In the genomic region with DNA sequence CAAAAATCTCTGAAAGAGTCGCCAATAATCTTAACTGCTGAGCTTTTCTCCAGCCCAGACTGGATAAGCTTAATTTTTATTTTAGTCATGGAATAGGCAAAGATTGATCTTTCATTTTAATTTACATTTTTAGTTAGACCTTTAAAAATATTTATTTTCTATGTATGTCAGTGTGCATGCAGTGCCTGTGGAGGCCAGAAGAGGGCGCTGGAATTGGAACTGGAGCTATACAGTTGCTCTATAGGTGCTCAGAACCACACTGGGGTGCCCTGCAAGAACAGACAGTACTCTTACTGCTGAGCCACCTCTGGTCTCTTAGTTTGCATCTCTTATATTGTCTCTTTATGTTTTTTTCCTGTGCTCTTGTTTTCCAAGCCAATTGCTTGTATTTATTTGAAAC, we compare ENCODE assay signal across 11 mouse cellular contexts. TPM values are rescaled to one million over a fixed set of nuclear protein-coding genes. Genes with fewer than 3 reads are reported as not detected.
A peak's percentile ranks its signal among the peaks of the same experiment; 100 is the strongest.
DNase-seq lines count a peak whose midpoint lies in the region; ATAC-seq and TF ChIP-seq lines count a peak whose summit lies in the region.
"Had no signal": no experiment of that assay in that cellular context is flagged by ENCODE, and none has a peak within 500 bp of the region (broad histone marks: within the 10 kb centered on the region; RNA-seq: fewer than 3 reads in every experiment).

No protein-coding gene starts in this region.

- no peak overlapping the region for H3K4me3 ChIP-seq in hindbrain, embryonic 14.5 days (replicated peaks; ENCODE audit: low read length)
- no peak overlapping the region for H3K4me3 ChIP-seq in hindbrain, embryonic 13.5 days
- H3K4me3 ChIP-seq in MEL (ENCODE audit: control insufficient read depth in 1 of 2, insufficient read depth in 1 of 2, low read depth in 2 of 2, low read length in 2 of 2) = no peak overlapping the region
- H3K4me3 ChIP-seq in heart, embryonic 12.5 days = no peak overlapping the region
- H3K4me3 ChIP-seq: embryonic facial prominence, embryonic 13.5 days; liver, embryonic 15.5 days had no signal

- no peak overlapping the region for H3K9ac ChIP-seq in hindbrain, embryonic 14.5 days
- no peak overlapping the region for H3K9ac ChIP-seq in hindbrain, embryonic 13.5 days
- no peak overlapping the region for H3K9ac ChIP-seq in MEL (ENCODE audit: control insufficient read depth, low read depth, low read length, poor library complexity, severe bottlenecking)
- no peak overlapping the region for H3K9ac ChIP-seq in heart, embryonic 12.5 days
- H3K9ac ChIP-seq: embryonic facial prominence, embryonic 13.5 days; liver, embryonic 15.5 days had no signal

- H3K27me3 ChIP-seq in hindbrain, embryonic 14.5 days (ENCODE audit: control insufficient read depth, insufficient read depth, low read length) = no peaks in the 10 kb centered on the region
- H3K27me3 ChIP-seq in hindbrain, embryonic 13.5 days = no peaks in the 10 kb centered on the region
- no peaks in the 10 kb centered on the region for H3K27me3 ChIP-seq in MEL (ENCODE audit: control insufficient read depth in 1 of 2, insufficient read depth in 2 of 2, low read length in 2 of 2)
- H3K27me3 ChIP-seq in heart, embryonic 12.5 days (replicated peaks) = no peaks in the 10 kb centered on the region
- H3K27me3 ChIP-seq: embryonic facial prominence, embryonic 13.5 days; liver, embryonic 15.5 days had no signal

- intact Hi-C loops in heart, postnatal 25 days (cut with DNase I) = no loop called here

- WGBS in hindbrain, embryonic 14.5 days = 23% methylated on average over 2 of the region's 2 CpGs
- 28% methylated on average over 2 of the region's 2 CpGs for WGBS in hindbrain, embryonic 13.5 days
- 28% methylated on average over 2 of the region's 2 CpGs for WGBS in heart, embryonic 12.5 days

- no peak for ATAC-seq in hindbrain, embryonic 14.5 days (ENCODE audit: low FRiP score)
- ATAC-seq in hindbrain, embryonic 13.5 days (ENCODE audit: low FRiP score) = no peak
- no peak for ATAC-seq in heart, embryonic 12.5 days (ENCODE audit: insufficient number of reproducible peaks, low FRiP score)

- H3K9me3 ChIP-seq in hindbrain, embryonic 14.5 days (ENCODE audit: control insufficient read depth, low read length) = no peaks in the 10 kb centered on the region
- no peaks in the 10 kb centered on the region for H3K9me3 ChIP-seq in hindbrain, embryonic 13.5 days
- no peaks in the 10 kb centered on the region for H3K9me3 ChIP-seq in MEL (replicated peaks; ENCODE audit: insufficient read depth, low read length)
- no peaks in the 10 kb centered on the region for H3K9me3 ChIP-seq in heart, embryonic 12.5 days (replicated peaks)
- H3K9me3 ChIP-seq: embryonic facial prominence, embryonic 13.5 days; liver, embryonic 15.5 days had no signal

- TF ChIP-seq RAD21 in MEL (IDR thresholded peaks at IDR 0.05; ENCODE audit: low read depth, low read length) = peak; percentile 45

- no peak for TF ChIP-seq EP300 in MEL (IDR thresholded peaks at IDR 0.05; ENCODE audit: low read depth in 1 of 2, low read length in 2 of 2)

- H3K79me2 ChIP-seq in MEL (ENCODE audit: control insufficient read depth, insufficient read depth, low read length, poor library complexity) = no peaks in the 10 kb centered on the region

- TF ChIP-seq CTCF in MEL (IDR thresholded peaks at IDR 0.05 in 2 of 3, conservative IDR thresholded peaks at IDR 0.05 in 1 of 3; ENCODE audit: control insufficient read depth in 1 of 3, insufficient read depth in 1 of 3, low read depth in 2 of 3, low read length in 3 of 3, poor library complexity in 1 of 3, severe bottlenecking in 1 of 3) = peak; percentile 85 to 91 (median 87)

- H3K27ac ChIP-seq in hindbrain, embryonic 14.5 days = no peak overlapping the region
- H3K27ac ChIP-seq in hindbrain, embryonic 13.5 days = no peak overlapping the region
- H3K27ac ChIP-seq in MEL (ENCODE audit: control insufficient read depth, low read depth, low read length) = no peak overlapping the region
- H3K27ac ChIP-seq in heart, embryonic 12.5 days (ENCODE audit: poor library complexity, severe bottlenecking) = no peak overlapping the region
- H3K27ac ChIP-seq: embryonic facial prominence, embryonic 13.5 days; liver, embryonic 15.5 days had no signal

- peak; percentile 55 for DNase-seq in hindbrain, embryonic 14.5 days (ENCODE audit: low spot score)
- DNase-seq in 416B (ENCODE audit: low read depth) (peak; percentile 68), MEL (ENCODE audit: low read depth, low spot score) (peak; percentile 83)
- peak; percentile 78 for DNase-seq in induced T-regulatory cell, adult 2 months (ENCODE audit: low read depth)
- peak; percentile 50 for DNase-seq in thymus, postnatal 0 days (ENCODE audit: low spot score)
- DNase-seq in heart, postnatal 25 days (ENCODE audit: low spot score) = no peak

- H3K36me3 ChIP-seq in hindbrain, embryonic 14.5 days (replicated peaks; ENCODE audit: control insufficient read depth, insufficient read depth) = peaks cover 64% of the 10 kb centered on the region
- H3K36me3 ChIP-seq in hindbrain, embryonic 13.5 days = peaks cover 74% of the 10 kb centered on the region
- H3K36me3 ChIP-seq in MEL (ENCODE audit: control insufficient read depth in 1 of 2, insufficient read depth in 2 of 2, low read length in 2 of 2) = peaks cover 0 to 30% of the 10 kb centered on the region in 2 experiments; a peak in 2 of 4 replicates
- H3K36me3 ChIP-seq in heart, embryonic 12.5 days = peaks cover 73% of the 10 kb centered on the region

- no peak overlapping the region for H3K4me2 ChIP-seq in hindbrain, embryonic 14.5 days (replicated peaks)
- H3K4me2 ChIP-seq in hindbrain, embryonic 13.5 days = no peak overlapping the region
- no peak overlapping the region for H3K4me2 ChIP-seq in heart, embryonic 12.5 days
- H3K4me2 ChIP-seq: embryonic facial prominence, embryonic 13.5 days; liver, embryonic 15.5 days had no signal

- H3K4me1 ChIP-seq in hindbrain, embryonic 14.5 days (replicated peaks; ENCODE audit: control insufficient read depth, insufficient read depth, low read length) = no peaks in the 10 kb centered on the region
- no peaks in the 10 kb centered on the region for H3K4me1 ChIP-seq in hindbrain, embryonic 13.5 days (replicated peaks)
- H3K4me1 ChIP-seq in MEL (ENCODE audit: control insufficient read depth in 1 of 2, insufficient read depth in 2 of 2, low read length in 2 of 2) = no peaks in the 10 kb centered on the region; a peak in 1 of 4 replicates
- peaks cover 12% of the 10 kb centered on the region for H3K4me1 ChIP-seq in heart, embryonic 12.5 days (replicated peaks)
- H3K4me1 ChIP-seq: embryonic facial prominence, embryonic 13.5 days; liver, embryonic 15.5 days had no signal

- TF ChIP-seq POLR2A in MEL (IDR thresholded peaks at IDR 0.05; ENCODE audit: control insufficient read depth in 1 of 2, insufficient read depth in 1 of 2, low read depth in 1 of 2, low read length in 2 of 2, poor library complexity in 1 of 2) = no peak

RNA-seq across cellular contexts. Expression of gene Calhm2, which starts 15.3 kb away (rescaled TPM):
- polyA plus RNA-seq in hindbrain, embryonic 14.5 days (2014; fragmentation: Nextera tagmentation; extraction: Ambion mirVana) = 0.30 and 0.44 TPM in 2 replicates
- polyA plus RNA-seq in hindbrain, embryonic 13.5 days (2015; fragmentation: Nextera tagmentation; extraction: Ambion mirVana) = 1.3 and 1.6 TPM in 2 replicates
- total RNA-seq in MEL (2012; rRNA removed) = 8.5 and 11.1 TPM in 2 replicates
- polyA plus RNA-seq in MEL (2012; ENCODE audit: insufficient read depth in 1 of 2, insufficient read length in 2 of 2, low read depth in 1 of 2, low replicate concordance in 2 of 2, missing spikeins in 1 of 2) = 10 to 100 TPM in 1 of 2 experiments, not detected in 1; 11.2 TPM
- polyA plus RNA-seq in thymus, postnatal 0 days (2015; fragmentation: Nextera tagmentation; extraction: Ambion mirVana) = 7.6 and 7.7 TPM in 2 replicates
- 5.8 and 6.1 TPM in 2 replicates for polyA plus RNA-seq in heart, embryonic 12.5 days (2016; fragmentation: Nextera tagmentation; extraction: Ambion mirVana)
- 1 to 10 TPM; 3.4 to 3.9 TPM for total RNA-seq in heart, postnatal 25 days (2021)

RNA-seq across cellular contexts. Expression of gene Calhm1, which starts 21.3 kb away (rescaled TPM):
- polyA plus RNA-seq in hindbrain, embryonic 14.5 days (2014; fragmentation: Nextera tagmentation; extraction: Ambion mirVana) = not detected in 2 replicates
- not detected in 2 replicates for polyA plus RNA-seq in hindbrain, embryonic 13.5 days (2015; fragmentation: Nextera tagmentation; extraction: Ambion mirVana)
- not detected in 2 replicates for total RNA-seq in MEL (2012; rRNA removed)
- polyA plus RNA-seq in MEL (2012; ENCODE audit: insufficient read depth in 1 of 2, insufficient read length in 2 of 2, low read depth in 1 of 2, low replicate concordance in 2 of 2, missing spikeins in 1 of 2) = under 1 TPM in 1 of 2 experiments, not detected in 1; 0.06 TPM
- polyA plus RNA-seq in thymus, postnatal 0 days (2015; fragmentation: Nextera tagmentation; extraction: Ambion mirVana) = not detected in 2 replicates
- not detected in 2 replicates for polyA plus RNA-seq in heart, embryonic 12.5 days (2016; fragmentation: Nextera tagmentation; extraction: Ambion mirVana)
- not detected for total RNA-seq in heart, postnatal 25 days (2021)
- polyA plus RNA-seq: embryonic facial prominence, embryonic 13.5 days; liver, embryonic 15.5 days; stomach, embryonic 16.5 days had no signal

RNA-seq across cellular contexts. Expression of gene Pdcd11, which starts 32.2 kb away (rescaled TPM):
- 5.6 and 6.0 TPM in 2 replicates for polyA plus RNA-seq in hindbrain, embryonic 14.5 days (2014; fragmentation: Nextera tagmentation; extraction: Ambion mirVana)
- 6.7 and 7.3 TPM in 2 replicates for polyA plus RNA-seq in hindbrain, embryonic 13.5 days (2015; fragmentation: Nextera tagmentation; extraction: Ambion mirVana)
- total RNA-seq in MEL (2012; rRNA removed) = 72.0 and 81.8 TPM in 2 replicates
- 100 to 1,000 TPM in 1 of 2 experiments, 10 to 100 TPM in 1; 79.6 to 107 TPM for polyA plus RNA-seq in MEL (2012; ENCODE audit: insufficient read depth in 1 of 2, insufficient read length in 2 of 2, low read depth in 1 of 2, low replicate concordance in 2 of 2, missing spikeins in 1 of 2)
- polyA plus RNA-seq in thymus, postnatal 0 days (2015; fragmentation: Nextera tagmentation; extraction: Ambion mirVana) = 8.2 and 9.1 TPM in 2 replicates
- polyA plus RNA-seq in heart, embryonic 12.5 days (2016; fragmentation: Nextera tagmentation; extraction: Ambion mirVana) = 7.4 and 7.9 TPM in 2 replicates
- total RNA-seq in heart, postnatal 25 days (2021) = 10 to 100 TPM; 10.5 to 11.0 TPM

RNA-seq across cellular contexts. Expression of gene Usmg5, which starts 32.4 kb away (rescaled TPM):
- polyA plus RNA-seq in hindbrain, embryonic 14.5 days (2014; fragmentation: Nextera tagmentation; extraction: Ambion mirVana) = 1,505 and 1,749 TPM in 2 replicates
- polyA plus RNA-seq in hindbrain, embryonic 13.5 days (2015; fragmentation: Nextera tagmentation; extraction: Ambion mirVana) = 1,588 and 1,676 TPM in 2 replicates
- total RNA-seq in MEL (2012; rRNA removed) = 745 and 762 TPM in 2 replicates
- 100 to 1,000 TPM in 1 of 2 experiments, not detected in 1; 750 TPM for polyA plus RNA-seq in MEL (2012; ENCODE audit: insufficient read depth in 1 of 2, insufficient read length in 2 of 2, low read depth in 1 of 2, low replicate concordance in 2 of 2, missing spikeins in 1 of 2)
- polyA plus RNA-seq in thymus, postnatal 0 days (2015; fragmentation: Nextera tagmentation; extraction: Ambion mirVana) = 1,758 and 1,903 TPM in 2 replicates
- 2,494 and 2,546 TPM in 2 replicates for polyA plus RNA-seq in heart, embryonic 12.5 days (2016; fragmentation: Nextera tagmentation; extraction: Ambion mirVana)
- total RNA-seq in heart, postnatal 25 days (2021) = 1,000 to 10,000 TPM; 2,458 to 2,607 TPM

RNA-seq across cellular contexts. Expression of gene Calhm3, which starts 34.8 kb away (rescaled TPM):
- not detected in 2 replicates for polyA plus RNA-seq in hindbrain, embryonic 14.5 days (2014; fragmentation: Nextera tagmentation; extraction: Ambion mirVana)
- polyA plus RNA-seq in hindbrain, embryonic 13.5 days (2015; fragmentation: Nextera tagmentation; extraction: Ambion mirVana) = not detected in 2 replicates
- not detected in 2 replicates for total RNA-seq in MEL (2012; rRNA removed)
- not detected for polyA plus RNA-seq in MEL (2012; ENCODE audit: insufficient read depth in 1 of 2, insufficient read length in 2 of 2, low read depth in 1 of 2, low replicate concordance in 2 of 2, missing spikeins in 1 of 2)
- 0.13 and 0.28 TPM in 2 replicates for polyA plus RNA-seq in thymus, postnatal 0 days (2015; fragmentation: Nextera tagmentation; extraction: Ambion mirVana)
- polyA plus RNA-seq in heart, embryonic 12.5 days (2016; fragmentation: Nextera tagmentation; extraction: Ambion mirVana) = not detected in 2 replicates
- not detected for total RNA-seq in heart, postnatal 25 days (2021)
- polyA plus RNA-seq: embryonic facial prominence, embryonic 13.5 days; liver, embryonic 15.5 days; stomach, embryonic 16.5 days had no signal
